Mouse (Mus musculus) heart, adult 8-10 months (tissue): ENCODE measurements around the gene Lin37. TPM values are rescaled to one million over a fixed set of nuclear protein-coding genes. Genes with fewer than 3 reads are reported as not detected.

ENCODE experiments used
- DNase-seq: peaks from one replicate; pipeline ENCODE4 v3.0.0; 2022; ENCODE audit warnings: low spot score
- total RNA-seq, 4 experiments: library from RNA; stranded (reverse); gene quantifications; 2 replicates each; pipeline ENCODE4 v1.2.4; 2022

Gene Lin37
- total RNA-seq, 4 experiments from 2014 or later, result 13.5 to 21.0 (median 14.6) TPM

GRCm38 (mm10) chr7:30552102-30553020 lies 7.3 kb downstream of the Lin37 start, which contains the start of the genes Hspb6 and Proser3:
TSS of gene Hspb6 (plus strand) at chr7:30552178.
TSS of gene Proser3 (minus strand) at chr7:30552299.
- peak; percentile 99 for DNase-seq

- no peak for DNase-seq
Observed at GRCm38 (mm10) chr7:30551445-30552101, 8.1 kb downstream of the Lin37 start.

GRCm38 (mm10) chr7:30550603-30551002 lies 9.0 kb downstream of the Lin37 start:
- no peak for DNase-seq

- no peak for DNase-seq
Observed at GRCm38 (mm10) chr7:30549880-30550279, 9.8 kb downstream of the Lin37 start.

- no peak for DNase-seq
Observed at GRCm38 (mm10) chr7:30544327-30544726, 15.3 kb downstream of the Lin37 start.

GRCm38 (mm10) chr7:30540572-30540971 lies 19.1 kb downstream of the Lin37 start:
- DNase-seq, result no peak

- peak; percentile 89 for DNase-seq
Observed at GRCm38 (mm10) chr7:30534633-30535577, 24.7 kb downstream of the Lin37 start, which contains the start of gene Arhgap33. TSS of gene Arhgap33 (minus strand) at chr7:30535060.

GRCm38 (mm10) chr7:30533941-30534632 lies 25.6 kb downstream of the Lin37 start:
- DNase-seq, result no peak

GRCm38 (mm10) chr7:30532931-30533330 lies 26.7 kb downstream of the Lin37 start:
- no peak for DNase-seq

- DNase-seq, result no peak
Observed at GRCm38 (mm10) chr7:30531291-30531815, 28.3 kb downstream of the Lin37 start.

- DNase-seq, result no peak
Observed at GRCm38 (mm10) chr7:30526981-30527380, 32.7 kb downstream of the Lin37 start.

- no peak for DNase-seq
Observed at GRCm38 (mm10) chr7:30526399-30526798, 33.2 kb downstream of the Lin37 start.

- no peak for DNase-seq
Observed at GRCm38 (mm10) chr7:30525954-30526353, 33.7 kb downstream of the Lin37 start.

- DNase-seq, result no peak
Observed at GRCm38 (mm10) chr7:30524487-30524886, 35.2 kb downstream of the Lin37 start.

- no peak for DNase-seq
Observed at GRCm38 (mm10) chr7:30522871-30523270, 36.8 kb downstream of the Lin37 start.

- no peak for DNase-seq
Observed at GRCm38 (mm10) chr7:30520856-30521255, 38.8 kb downstream of the Lin37 start.

GRCm38 (mm10) chr7:30520396-30520795 lies 39.2 kb downstream of the Lin37 start:
- DNase-seq, result no peak

- DNase-seq, result no peak
Observed at GRCm38 (mm10) chr7:30518325-30518724, 41.3 kb downstream of the Lin37 start.

- no peak for DNase-seq
Observed at GRCm38 (mm10) chr7:30515003-30515760, 44.5 kb downstream of the Lin37 start.

GRCm38 (mm10) chr7:30508061-30508460 lies 51.6 kb downstream of the Lin37 start:
- no peak for DNase-seq
